Mouse (Mus musculus) frontal cortex, postnatal 10 days (tissue): ENCODE measurements at regions not wholly inside any gene's neighbourhood (a gene's known extent, or its start where the extent isn't known, plus 50 kb on each side); places are given as distances from the start of the nearest gene placed in this dataset.

Experiments
- DNase-seq, 2 experiments: peaks; one replicate each; pipeline ENCODE4 v3.0.0; 2022; ENCODE audit warnings: low spot score in 2 of 2, mixed read lengths in 1 of 2

GRCm38 (mm10) chr1:16007809-16008208, 85.3 kb downstream of the 4930444P10Rik start:
- no peak for DNase-seq

- no peak for DNase-seq
Observed at GRCm38 (mm10) chr1:16006888-16007287, 86.2 kb downstream of the 4930444P10Rik start.

- DNase-seq: no peak
Observed at GRCm38 (mm10) chr1:15997135-15997534, 96.0 kb downstream of the 4930444P10Rik start.

- no peak for DNase-seq
Observed at GRCm38 (mm10) chr1:15996341-15996740, 96.8 kb downstream of the 4930444P10Rik start.

- DNase-seq: peak in 1 of 2 experiments; percentile 6
Observed at GRCm38 (mm10) chr1:15993561-15994410, 99.3 kb downstream of the 4930444P10Rik start.

GRCm38 (mm10) chr1:15990982-15991381, 102.1 kb downstream of the 4930444P10Rik start:
- no peak for DNase-seq

- no peak for DNase-seq
Observed at GRCm38 (mm10) chr1:15985579-15985978, 107.5 kb downstream of the 4930444P10Rik start.

- DNase-seq: no peak
Observed at GRCm38 (mm10) chr1:15979333-15979732, 113.8 kb downstream of the 4930444P10Rik start.

GRCm38 (mm10) chr1:15959578-15959977, 133.5 kb downstream of the 4930444P10Rik start:
- DNase-seq: no peak

- DNase-seq: no peak
Observed at GRCm38 (mm10) chr1:15958661-15959060, 134.5 kb downstream of the 4930444P10Rik start.

- no peak for DNase-seq
Observed at GRCm38 (mm10) chr1:15943662-15944061, 149.5 kb downstream of the 4930444P10Rik start.

GRCm38 (mm10) chr1:15943041-15943440, 150.1 kb downstream of the 4930444P10Rik start:
- no peak for DNase-seq
